Mouse (Mus musculus): ENCODE measurements around the gene Iqch. TPM values are rescaled to one million over a fixed set of nuclear protein-coding genes. Genes with fewer than 3 reads are reported as not detected.
A peak's percentile ranks its signal among the peaks of the same experiment; 100 is the strongest.

Gene Iqch
- polyA plus RNA-seq, 1 experiment from 2014 or later: 0.22 TPM

- Histone ChIP-seq H3K27ac (replicated peaks) (no peak overlapping the region), H3K4me2 (no peak overlapping the region), H3K4me3 (no peak overlapping the region), H3K36me3 (no peaks in the 10 kb centered on the region), H3K9ac (no peak overlapping the region), H3K9me3 (no peaks in the 10 kb centered on the region), H3K27me3 (no peaks in the 10 kb centered on the region; the same call in 1 of the 2 replicates), H3K4me1 (replicated peaks) (no peaks in the 10 kb centered on the region)
- no peak for ATAC-seq (ENCODE audit: low FRiP score, low read depth)
- 74% methylated on average over 8 of the region's 8 CpGs for WGBS
These were observed 95.2 kb downstream of the Iqch start for GRCm38 (mm10) chr9:63507110-63507509.

GRCm38 (mm10) chr9:63503890-63504289 lies 98.4 kb downstream of the Iqch start:
- Histone ChIP-seq H3K4me1 (replicated peaks) (no peaks in the 10 kb centered on the region), H3K4me2 (no peak overlapping the region), H3K27me3 (no peaks in the 10 kb centered on the region; the same call in 1 of the 2 replicates), H3K27ac (replicated peaks) (no peak overlapping the region), H3K4me3 (no peak overlapping the region), H3K9me3 (no peaks in the 10 kb centered on the region), H3K9ac (no peak overlapping the region), H3K36me3 (no peaks in the 10 kb centered on the region)
- no peak for ATAC-seq (ENCODE audit: low FRiP score, low read depth)
- 77% methylated on average over 2 of the region's 2 CpGs for WGBS

GRCm38 (mm10) chr9:63501516-63501915 lies 100.8 kb downstream of the Iqch start:
- H3K9ac ChIP-seq: no peak overlapping the region
- H3K4me1 ChIP-seq (replicated peaks): no peaks in the 10 kb centered on the region
- H3K9me3 ChIP-seq: no peaks in the 10 kb centered on the region
- ATAC-seq (ENCODE audit: low FRiP score, low read depth): no peak
- no peaks in the 10 kb centered on the region for H3K36me3 ChIP-seq
- H3K4me3 ChIP-seq: no peak overlapping the region
- 100% methylated on average over 1 of the region's 1 CpGs for WGBS
- H3K27ac ChIP-seq (replicated peaks): no peak overlapping the region
- no peak overlapping the region for H3K4me2 ChIP-seq
- no peaks in the 10 kb centered on the region for H3K27me3 ChIP-seq

GRCm38 (mm10) chr9:63499912-63500311 lies 102.4 kb downstream of the Iqch start:
- Histone ChIP-seq H3K9me3 (no peaks in the 10 kb centered on the region), H3K4me3 (no peak overlapping the region), H3K9ac (no peak overlapping the region), H3K27ac (replicated peaks) (no peak overlapping the region), H3K36me3 (no peaks in the 10 kb centered on the region), H3K4me1 (replicated peaks) (no peaks in the 10 kb centered on the region), H3K4me2 (no peak overlapping the region), H3K27me3 (no peaks in the 10 kb centered on the region)
- 88% methylated on average over 8 of the region's 8 CpGs for WGBS
- ATAC-seq (ENCODE audit: low FRiP score, low read depth): no peak

GRCm38 (mm10) chr9:63495786-63496185 lies 106.5 kb downstream of the Iqch start:
- WGBS: 85% methylated on average over 2 of the region's 2 CpGs
- no peak overlapping the region for H3K4me2 ChIP-seq
- no peaks in the 10 kb centered on the region for H3K36me3 ChIP-seq
- H3K27ac ChIP-seq (replicated peaks): no peak overlapping the region
- H3K4me1 ChIP-seq (replicated peaks): peaks cover 10% of the 10 kb centered on the region
- no peak for ATAC-seq (ENCODE audit: low FRiP score, low read depth)
- no peak overlapping the region for H3K4me3 ChIP-seq
- H3K9me3 ChIP-seq: no peaks in the 10 kb centered on the region
- 0 out of 2 replicates have a peak, but pooled peaks cover 3% of the 10 kb centered on the region for H3K27me3 ChIP-seq
- H3K9ac ChIP-seq: no peak overlapping the region

GRCm38 (mm10) chr9:63493746-63494145 lies 108.5 kb downstream of the Iqch start:
- WGBS: 90% methylated on average over 4 of the region's 4 CpGs
- Histone ChIP-seq H3K4me2 (no peak overlapping the region), H3K27ac (replicated peaks) (no peak overlapping the region), H3K4me3 (no peak overlapping the region), H3K36me3 (no peaks in the 10 kb centered on the region), H3K27me3 (0 out of 2 replicates have a peak, but pooled peaks cover 3% of the 10 kb centered on the region), H3K9ac (no peak overlapping the region), H3K4me1 (replicated peaks) (peaks cover 29% of the 10 kb centered on the region), H3K9me3 (no peaks in the 10 kb centered on the region)
- no peak for ATAC-seq (ENCODE audit: low FRiP score, low read depth)

GRCm38 (mm10) chr9:63492291-63492690 lies 110.0 kb downstream of the Iqch start:
- ATAC-seq (ENCODE audit: low FRiP score, low read depth): no peak
- H3K4me2 ChIP-seq: no peak overlapping the region
- no peaks in the 10 kb centered on the region for H3K36me3 ChIP-seq
- H3K4me3 ChIP-seq: no peak overlapping the region
- peaks cover 29% of the 10 kb centered on the region for H3K4me1 ChIP-seq (replicated peaks)
- no peak overlapping the region for H3K27ac ChIP-seq (replicated peaks)
- H3K9me3 ChIP-seq: no peaks in the 10 kb centered on the region
- H3K27me3 ChIP-seq: 0 out of 2 replicates have a peak, but pooled peaks cover 3% of the 10 kb centered on the region
- 44% methylated on average over 9 of the region's 9 CpGs for WGBS
- no peak overlapping the region for H3K9ac ChIP-seq

GRCm38 (mm10) chr9:63490521-63491307 lies 111.6 kb downstream of the Iqch start:
- Histone ChIP-seq H3K9ac (no peak overlapping the region), H3K4me1 (replicated peaks) (peaks cover 29% of the 10 kb centered on the region), H3K4me3 (no peak overlapping the region), H3K27ac (replicated peaks) (peak overlapping the region; percentile 58), H3K9me3 (no peaks in the 10 kb centered on the region), H3K36me3 (no peaks in the 10 kb centered on the region), H3K4me2 (peak overlapping the region; percentile 30), H3K27me3 (peaks cover 8% of the 10 kb centered on the region; the same call in 1 of the 2 replicates)
- 27% methylated on average over 12 of the region's 12 CpGs for WGBS
- ATAC-seq (ENCODE audit: low FRiP score, low read depth): 0 out of 2 replicates have a peak, but pooled peaks have one; percentile 30

- Histone ChIP-seq H3K27ac (replicated peaks) (no peak overlapping the region), H3K4me2 (no peak overlapping the region), H3K9ac (no peak overlapping the region), H3K4me1 (replicated peaks) (peaks cover 29% of the 10 kb centered on the region), H3K9me3 (no peaks in the 10 kb centered on the region), H3K36me3 (no peaks in the 10 kb centered on the region), H3K27me3 (peaks cover 7% of the 10 kb centered on the region; the same call in 1 of the 2 replicates), H3K4me3 (no peak overlapping the region)
- 41% methylated on average over 6 of the region's 6 CpGs for WGBS
- ATAC-seq (ENCODE audit: low FRiP score, low read depth): no peak
These were observed 113.1 kb downstream of the Iqch start for GRCm38 (mm10) chr9:63489156-63489555.

GRCm38 (mm10) chr9:63465561-63465960 lies 136.7 kb downstream of the Iqch start:
- no peak for ATAC-seq (ENCODE audit: low FRiP score, low read depth)
- Histone ChIP-seq H3K9ac (no peak overlapping the region), H3K36me3 (no peaks in the 10 kb centered on the region), H3K27me3 (no peaks in the 10 kb centered on the region), H3K4me3 (no peak overlapping the region), H3K4me2 (no peak overlapping the region), H3K4me1 (replicated peaks) (no peaks in the 10 kb centered on the region), H3K9me3 (no peaks in the 10 kb centered on the region), H3K27ac (replicated peaks) (no peak overlapping the region)
- WGBS: 86% methylated on average over 3 of the region's 3 CpGs

GRCm38 (mm10) chr9:63462296-63462695 lies 140.0 kb downstream of the Iqch start:
- Histone ChIP-seq H3K36me3 (no peaks in the 10 kb centered on the region), H3K9ac (no peak overlapping the region), H3K4me3 (no peak overlapping the region), H3K9me3 (no peaks in the 10 kb centered on the region), H3K27me3 (no peaks in the 10 kb centered on the region), H3K4me1 (replicated peaks) (no peaks in the 10 kb centered on the region), H3K27ac (replicated peaks) (no peak overlapping the region), H3K4me2 (no peak overlapping the region)
- no peak for ATAC-seq (ENCODE audit: low FRiP score, low read depth)
- 71% methylated on average over 2 of the region's 2 CpGs for WGBS

GRCm38 (mm10) chr9:63456401-63456800 lies 145.9 kb downstream of the Iqch start:
- Histone ChIP-seq H3K4me1 (replicated peaks) (no peaks in the 10 kb centered on the region), H3K4me3 (no peak overlapping the region), H3K9me3 (no peaks in the 10 kb centered on the region), H3K27ac (replicated peaks) (no peak overlapping the region), H3K27me3 (no peaks in the 10 kb centered on the region), H3K9ac (no peak overlapping the region), H3K4me2 (no peak overlapping the region), H3K36me3 (no peaks in the 10 kb centered on the region)
- no peak for ATAC-seq (ENCODE audit: low FRiP score, low read depth)
